Mouse (Mus musculus): ENCODE results near the gene Speer4e. TPM values are rescaled to one million over a fixed set of nuclear protein-coding genes. Genes with fewer than 3 reads are reported as not detected.
"Not testable (repeated sequence)": the region's sequence is repeated elsewhere in the genome, so short reads cannot be mapped to it uniquely, and the experiment has no call there.

Speer4e gene
- polyA plus RNA-seq, 1 experiment from 2014 or later: not detected

DNA sequence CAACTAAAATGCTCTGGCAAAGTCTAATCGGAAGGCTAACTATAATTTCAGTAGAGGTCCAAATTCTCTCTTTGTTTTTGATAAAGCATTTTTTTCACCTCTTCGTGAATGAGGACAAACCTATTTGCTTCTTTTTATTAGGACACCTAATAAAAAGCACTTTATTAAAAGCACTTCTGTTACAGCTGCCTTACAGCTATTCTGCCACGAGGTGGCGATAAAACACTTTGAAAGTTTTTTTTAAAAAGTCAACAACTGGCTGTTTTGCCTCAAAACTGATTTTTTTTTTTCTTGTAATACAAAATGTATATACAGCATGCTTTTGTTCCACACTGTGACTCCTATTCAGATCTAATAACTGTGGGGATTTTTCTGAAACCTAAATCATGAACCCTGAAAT lies 11.2 kb downstream of the Speer4e start:
- H3K4me2 ChIP-seq (replicated peaks; ENCODE audit: low read depth, low read length); H3K4me3 ChIP-seq (ENCODE audit: low read depth, low read length); H3K4me1 ChIP-seq (ENCODE audit: insufficient read depth, low read depth, low read length); H3K27ac ChIP-seq (ENCODE audit: low read length); H3K36me3 ChIP-seq (ENCODE audit: insufficient read depth, low read length); DNase-seq (ENCODE audit: low spot score); H3K27me3 ChIP-seq (replicated peaks; ENCODE audit: insufficient read depth, low read length); H3K9ac ChIP-seq (replicated peaks; ENCODE audit: low read depth); H3K9me3 ChIP-seq (ENCODE audit: low read length); ATAC-seq: not testable (repeated sequence)
- TF ChIP-seq CTCF (IDR thresholded peaks at IDR 0.05): peak; percentile 15; the same call in 1 of the 2 replicates
- WGBS: 28% methylated on average over 4 of the region's 4 CpGs

GRCm38 (mm10) chr5:14914799-14915198 lies 23.4 kb downstream of the Speer4e start, which contains the start of gene Gm9758:
Gene Gm9758 (minus strand): TSS chr5:14914899.
- H3K9ac ChIP-seq (replicated peaks; ENCODE audit: low read depth); H3K4me2 ChIP-seq (replicated peaks; ENCODE audit: low read depth, low read length); H3K9me3 ChIP-seq (ENCODE audit: low read length); H3K4me1 ChIP-seq (ENCODE audit: insufficient read depth, low read depth, low read length); H3K27ac ChIP-seq (ENCODE audit: low read length); DNase-seq (ENCODE audit: low spot score); H3K36me3 ChIP-seq (ENCODE audit: insufficient read depth, low read length); ATAC-seq; H3K4me3 ChIP-seq (ENCODE audit: low read depth, low read length); H3K27me3 ChIP-seq (replicated peaks; ENCODE audit: insufficient read depth, low read length): not testable (repeated sequence)
- 38% methylated on average over 1 of the region's 1 CpGs for WGBS

DNA sequence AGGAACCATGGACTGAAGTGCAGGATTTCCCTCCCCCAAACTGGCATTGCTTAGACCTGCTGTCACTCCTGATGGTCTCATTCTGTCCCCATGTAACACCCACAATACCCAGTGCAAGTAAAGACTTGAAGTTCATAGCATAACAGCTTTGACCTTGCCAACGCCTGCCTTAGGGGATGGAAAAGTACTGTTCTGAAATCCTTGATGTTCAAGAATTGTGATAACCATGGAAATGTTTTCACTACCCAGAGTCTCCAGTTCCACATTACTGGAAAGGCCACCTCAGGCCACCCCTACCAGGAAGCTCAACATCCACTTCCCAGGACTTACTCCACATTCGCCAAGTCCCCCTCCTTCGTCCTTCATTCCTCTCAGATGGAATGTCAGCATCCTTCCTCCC lies 23.9 kb downstream of the Speer4e start:
- H3K27ac ChIP-seq (ENCODE audit: low read length); H3K36me3 ChIP-seq (ENCODE audit: insufficient read depth, low read length); H3K4me3 ChIP-seq (ENCODE audit: low read depth, low read length); H3K4me2 ChIP-seq (replicated peaks; ENCODE audit: low read depth, low read length); H3K9ac ChIP-seq (replicated peaks; ENCODE audit: low read depth); H3K27me3 ChIP-seq (replicated peaks; ENCODE audit: insufficient read depth, low read length); ATAC-seq; H3K9me3 ChIP-seq (ENCODE audit: low read length); H3K4me1 ChIP-seq (ENCODE audit: insufficient read depth, low read depth, low read length): not testable (repeated sequence)
- WGBS: 66% methylated on average over 2 of the region's 3 CpGs
- DNase-seq (ENCODE audit: low spot score): peak; percentile 2

DNA sequence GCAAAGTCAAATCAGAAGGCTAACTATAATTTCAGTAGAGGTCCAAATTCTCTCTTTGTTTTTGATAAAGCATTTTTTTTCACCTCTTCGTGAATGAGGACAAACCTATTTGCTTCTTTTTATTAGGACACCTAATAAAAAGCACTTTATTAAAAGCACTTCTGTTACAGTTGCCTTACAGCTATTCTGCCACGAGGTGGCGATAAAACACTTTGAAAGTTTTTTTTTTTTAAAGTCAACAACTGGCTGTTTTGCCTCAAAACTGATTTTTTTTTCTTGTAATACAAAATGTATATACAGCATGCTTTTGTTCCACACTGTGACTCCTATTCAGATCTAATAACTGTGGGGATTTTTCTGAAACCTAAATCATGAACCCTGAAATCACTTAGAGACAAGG lies 34.7 kb downstream of the Speer4e start:
- not testable (repeated sequence) for H3K9me3 ChIP-seq (ENCODE audit: low read length); DNase-seq (ENCODE audit: low spot score); ATAC-seq; H3K4me2 ChIP-seq (replicated peaks; ENCODE audit: low read depth, low read length); H3K27ac ChIP-seq (ENCODE audit: low read length); H3K9ac ChIP-seq (replicated peaks; ENCODE audit: low read depth); H3K4me1 ChIP-seq (ENCODE audit: insufficient read depth, low read depth, low read length); H3K36me3 ChIP-seq (ENCODE audit: insufficient read depth, low read length); H3K27me3 ChIP-seq (replicated peaks; ENCODE audit: insufficient read depth, low read length); H3K4me3 ChIP-seq (ENCODE audit: low read depth, low read length)
- WGBS: 13% methylated on average over 3 of the region's 3 CpGs

DNA sequence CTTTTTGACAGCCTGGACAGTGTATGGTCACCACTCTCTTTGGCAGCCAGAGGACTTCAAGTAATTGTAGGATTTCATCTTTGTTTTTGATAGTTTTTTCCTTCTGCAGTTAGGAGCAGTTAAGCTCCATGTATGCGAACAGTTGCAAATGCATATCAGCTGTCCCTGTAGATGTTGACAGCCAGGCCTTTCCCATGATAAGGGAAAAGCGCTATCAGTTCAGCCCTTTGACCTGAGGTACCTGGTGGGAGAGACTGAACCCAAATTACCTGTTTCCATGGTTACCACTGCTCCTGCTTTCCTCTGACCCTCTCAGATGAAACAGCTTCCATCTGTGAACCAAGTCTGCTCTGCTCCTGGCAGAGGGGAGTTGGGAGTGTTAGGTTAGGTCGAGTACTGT lies 46.0 kb downstream of the Speer4e start:
- Histone ChIP-seq H3K27ac (ENCODE audit: low read length) (no peak overlapping the region), H3K9me3 (ENCODE audit: low read length) (no peaks in the 10 kb centered on the region), H3K36me3 (ENCODE audit: insufficient read depth, low read length) (no peaks in the 10 kb centered on the region), H3K4me2 (replicated peaks; ENCODE audit: low read depth, low read length) (no peak overlapping the region), H3K9ac (replicated peaks; ENCODE audit: low read depth) (no peak overlapping the region), H3K27me3 (replicated peaks; ENCODE audit: insufficient read depth, low read length) (no peaks in the 10 kb centered on the region), H3K4me3 (ENCODE audit: low read depth, low read length) (no peak overlapping the region), H3K4me1 (ENCODE audit: insufficient read depth, low read depth, low read length) (no peaks in the 10 kb centered on the region)
- WGBS: 45% methylated on average over 3 of the region's 3 CpGs
- no peak for ATAC-seq
- TF ChIP-seq EP300 (IDR thresholded peaks at IDR 0.05) (no peak), CTCF (IDR thresholded peaks at IDR 0.05) (no peak)
- no peak for DNase-seq (ENCODE audit: low spot score)

DNA sequence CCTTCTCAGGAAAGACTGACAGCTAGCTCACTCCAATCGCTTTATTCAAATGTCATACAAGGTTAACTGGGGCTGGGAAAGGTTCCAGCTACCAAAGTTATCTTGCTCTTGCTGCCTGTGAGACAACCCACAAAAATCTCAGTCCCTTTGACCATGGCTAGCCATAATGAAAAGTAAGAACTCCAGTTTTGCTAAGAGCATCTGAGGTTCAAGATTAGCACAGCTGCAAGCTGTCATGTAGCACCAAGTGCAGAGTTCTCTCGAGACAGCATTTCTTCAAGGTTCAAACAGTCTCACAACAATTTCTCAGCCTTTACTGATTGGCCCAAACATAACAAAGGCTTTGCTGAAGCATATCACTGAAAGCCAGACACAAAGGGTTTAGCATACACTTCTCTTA lies 52.9 kb downstream of the Speer4e start:
- WGBS: 50% methylated on average over 2 of the region's 2 CpGs
- not testable (repeated sequence) for H3K4me3 ChIP-seq (ENCODE audit: low read depth, low read length); H3K4me2 ChIP-seq (replicated peaks; ENCODE audit: low read depth, low read length); H3K27me3 ChIP-seq (replicated peaks; ENCODE audit: insufficient read depth, low read length); H3K9ac ChIP-seq (replicated peaks; ENCODE audit: low read depth); H3K36me3 ChIP-seq (ENCODE audit: insufficient read depth, low read length); H3K27ac ChIP-seq (ENCODE audit: low read length); H3K4me1 ChIP-seq (ENCODE audit: insufficient read depth, low read depth, low read length); H3K9me3 ChIP-seq (ENCODE audit: low read length)
- peak; percentile 28; the same call in 1 of the 2 replicates for ATAC-seq
- DNase-seq (ENCODE audit: low spot score): peak; percentile 13

Other genes with a start within 250 kb of the Speer4e start
- not detected in 2 replicates for gene Gm9758, start 23.5 kb downstream of the Speer4e start, polyA plus RNA-seq (2015; fragmentation: Nextera tagmentation; extraction: Ambion mirVana)
- gene Gm10354, start 40.5 kb upstream of the Speer4e start, polyA plus RNA-seq (2015; fragmentation: Nextera tagmentation; extraction: Ambion mirVana): not detected in 2 replicates
- gene Gm17019, start 94.6 kb upstream of the Speer4e start, polyA plus RNA-seq (2015; fragmentation: Nextera tagmentation; extraction: Ambion mirVana): not detected in 2 replicates